Mouse (Mus musculus) embryo, embryonic 11 days (tissue): ENCODE measurements around the gene Amt.
A peak's percentile ranks its signal among the peaks of the same experiment; 100 is the strongest.
"Not testable (repeated sequence)": the region's sequence is repeated elsewhere in the genome, so short reads cannot be mapped to it uniquely, and the experiment has no call there.

Source experiments
- DNase-seq: peaks from one replicate; pipeline ENCODE4 v3.0.0-alpha.2; 2015

Amt gene

GRCm38 (mm10) chr9:108296453-108297355 lies at the start of gene Amt:
Gene Amt, plus strand, starts transcription at chr9:108296853.
- peak; percentile 85 for DNase-seq

GRCm38 (mm10) chr9:108248957-108249356 lies 47.7 kb upstream of the Amt start:
- no peak for DNase-seq

GRCm38 (mm10) chr9:108251877-108252276 lies 44.8 kb upstream of the Amt start:
- no peak for DNase-seq

GRCm38 (mm10) chr9:108252766-108253165 lies 43.9 kb upstream of the Amt start:
- no peak for DNase-seq

GRCm38 (mm10) chr9:108260526-108260925 lies 36.1 kb upstream of the Amt start:
- DNase-seq: no peak

- no peak for DNase-seq
Measured at GRCm38 (mm10) chr9:108261865-108262264, 34.8 kb upstream of the Amt start.

DNA sequence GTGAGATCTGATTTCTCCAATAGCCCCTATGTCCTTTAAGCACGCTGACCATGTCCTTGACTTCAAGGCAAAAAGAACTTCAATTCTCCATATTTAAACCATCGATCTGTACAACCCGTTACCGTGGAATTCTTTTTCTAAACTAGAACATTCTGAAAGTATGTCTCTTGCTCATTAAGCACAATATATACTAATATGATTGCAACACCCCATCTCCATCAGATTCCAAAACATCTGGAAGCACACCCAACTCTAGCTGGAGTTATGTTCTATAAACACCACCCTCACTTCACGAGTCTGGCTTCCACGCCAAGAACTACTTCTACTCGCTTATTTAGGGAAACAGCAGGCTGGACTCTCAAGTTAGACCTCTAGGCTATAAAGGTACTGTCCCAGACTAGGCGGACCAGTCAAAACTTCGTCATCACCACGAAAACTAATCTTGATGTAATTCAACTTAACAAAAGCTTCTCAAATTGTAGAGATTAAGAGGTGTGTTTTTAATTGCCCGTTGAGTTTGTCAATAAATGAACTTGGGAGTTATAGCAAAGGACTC lies 34.1 kb upstream of the Amt start:
- no peak for DNase-seq

DNA sequence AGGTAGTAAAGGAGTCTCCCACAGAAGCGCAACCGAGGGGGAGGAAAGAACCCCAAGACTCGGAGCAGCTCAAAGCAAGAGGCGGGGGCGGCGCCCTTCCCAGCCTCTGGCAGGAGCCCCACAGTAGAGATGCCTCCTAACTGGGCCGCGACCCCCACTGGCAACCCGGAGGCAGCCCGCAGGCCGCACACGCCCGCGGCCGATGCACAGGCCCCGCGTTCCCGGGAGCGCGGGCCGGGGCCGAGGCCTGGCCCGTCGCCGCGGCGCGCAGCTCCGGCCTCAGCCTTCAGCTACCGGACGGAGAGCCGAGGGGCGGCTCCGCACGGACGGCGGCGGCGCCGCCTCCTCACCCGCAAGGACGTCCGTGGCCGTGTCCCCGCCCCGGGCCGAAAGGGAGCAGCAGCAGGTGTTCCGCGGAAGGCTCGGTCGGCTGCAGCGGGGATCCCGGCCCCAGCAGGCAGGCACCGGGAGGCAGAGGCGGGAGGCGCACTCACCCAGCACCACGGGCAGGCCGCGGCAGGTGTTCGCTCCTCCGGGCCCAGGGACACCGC lies 33.4 kb upstream of the Amt start:
- DNase-seq: peak; percentile 68

DNA sequence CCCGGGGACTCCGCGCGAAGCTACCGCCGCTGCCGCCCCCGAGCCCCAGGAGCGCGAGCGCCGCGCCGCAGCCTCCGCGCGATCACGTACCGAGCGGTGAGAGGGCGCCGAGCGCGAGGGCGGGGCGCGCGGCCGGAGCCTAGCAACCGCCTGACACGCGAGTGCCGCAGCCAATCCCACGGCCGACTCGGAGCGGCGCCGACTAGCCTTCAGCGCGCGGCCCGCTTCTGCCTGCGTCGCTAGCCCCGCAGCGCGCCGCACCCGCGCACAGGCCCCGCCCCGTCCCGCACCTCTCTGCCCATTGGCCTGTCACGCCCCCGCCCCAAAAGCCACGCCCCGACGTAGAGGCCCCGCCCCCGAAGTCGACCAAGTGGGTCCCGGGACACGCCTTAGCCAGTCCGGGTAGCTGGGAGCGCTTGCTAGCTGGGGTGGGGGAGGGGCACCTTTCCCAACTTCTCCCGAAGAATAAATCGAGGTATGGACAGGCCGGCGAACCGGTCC lies 32.9 kb upstream of the Amt start, which contains the start of gene Dag1:
Dag1 (minus strand) TSS at position 269 of the 501 bp plus-strand sequence.
- peak; percentile 99 for DNase-seq

DNA sequence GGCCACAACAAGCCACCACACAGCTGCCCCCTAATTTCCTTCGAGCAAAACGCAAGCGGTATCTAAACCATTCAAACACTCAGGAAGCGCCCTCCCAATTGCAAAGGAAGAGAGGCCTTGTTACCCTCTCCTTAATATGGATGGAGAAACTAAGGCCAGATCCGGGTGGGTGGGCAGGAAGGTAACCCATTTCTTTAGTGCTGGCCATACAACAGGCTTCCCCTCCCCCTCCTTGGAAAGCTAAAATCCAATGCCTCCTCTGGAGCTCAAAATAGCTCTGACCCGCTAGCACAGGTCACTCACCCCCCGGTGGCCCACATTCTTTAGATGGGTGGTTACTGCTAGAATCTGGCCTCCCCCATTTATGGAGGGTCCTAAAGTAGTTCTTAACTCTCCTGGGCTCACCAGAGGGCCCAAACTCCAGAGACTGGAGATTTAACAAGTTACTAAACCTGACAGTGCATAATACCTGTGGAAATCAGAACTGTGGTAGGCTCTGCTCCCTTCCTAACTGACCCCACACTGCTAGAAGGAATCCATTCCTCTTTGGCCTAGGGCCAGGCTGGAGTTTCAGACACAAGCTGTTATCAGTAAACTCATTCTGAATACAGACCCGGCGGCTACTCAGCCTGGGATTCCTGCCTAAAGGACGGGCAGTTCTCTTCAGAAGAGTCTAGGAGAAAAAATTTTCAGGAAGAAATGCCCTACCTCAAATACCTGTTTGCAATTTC lies 32.3 kb upstream of the Amt start:
- peak; percentile 40 for DNase-seq

DNA sequence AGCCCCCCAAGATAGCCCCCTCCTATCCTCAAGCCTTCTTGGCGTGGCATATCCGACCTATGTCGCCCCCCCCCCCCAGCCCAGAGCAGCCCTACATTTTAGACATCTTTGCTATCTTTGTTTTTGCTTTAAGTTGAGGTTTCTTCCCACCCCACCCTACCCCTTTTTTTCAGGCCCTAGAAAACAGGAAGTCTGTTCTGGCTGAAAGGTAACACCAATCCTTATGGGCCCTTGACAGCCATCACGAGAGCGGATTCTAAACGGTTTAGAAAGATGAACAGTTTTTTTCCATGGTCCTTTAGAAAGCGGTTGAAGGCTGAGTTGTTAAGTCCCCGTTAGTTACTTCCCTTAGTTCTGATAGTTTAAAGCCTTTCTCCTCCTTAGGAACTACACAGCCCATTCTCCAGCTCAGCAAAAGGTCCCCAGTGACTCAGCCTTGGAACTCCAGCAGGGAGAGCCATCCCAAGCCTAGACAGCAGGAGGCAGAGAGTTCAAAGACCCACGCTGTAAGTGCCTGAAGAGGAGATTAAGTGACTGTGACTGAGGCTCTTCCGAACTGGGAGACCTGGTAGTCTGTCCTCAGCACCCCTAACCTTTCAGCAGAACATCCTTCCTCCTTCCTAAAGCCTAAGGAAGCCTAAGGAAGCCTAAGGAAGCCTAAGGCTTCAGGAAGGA lies 30.3 kb upstream of the Amt start:
- DNase-seq: no peak

DNA sequence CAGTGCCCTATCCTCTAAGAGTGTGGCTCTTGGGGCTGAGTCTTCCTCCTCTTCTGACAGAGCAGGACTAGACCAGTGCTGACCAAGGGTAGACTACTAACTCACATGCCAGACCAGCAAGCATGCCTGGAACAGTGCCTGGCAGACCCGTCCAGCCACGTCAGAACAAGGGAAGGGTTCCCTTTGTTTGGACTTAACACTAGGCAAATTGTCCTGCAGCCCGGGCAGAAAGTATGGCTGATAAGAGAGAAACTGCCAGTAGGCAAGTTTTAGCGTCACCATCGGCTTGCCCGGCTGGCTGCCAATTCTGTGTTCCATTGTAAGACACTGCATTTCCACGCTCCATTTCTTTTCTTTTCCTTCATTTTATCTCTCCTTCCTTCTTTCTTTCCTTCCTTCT lies 29.0 kb upstream of the Amt start:
- DNase-seq: no peak

GRCm38 (mm10) chr9:108268701-108269100 lies 28.0 kb upstream of the Amt start:
- DNase-seq: not testable (repeated sequence)

GRCm38 (mm10) chr9:108271941-108272340 lies 24.7 kb upstream of the Amt start:
- DNase-seq: no peak

DNA sequence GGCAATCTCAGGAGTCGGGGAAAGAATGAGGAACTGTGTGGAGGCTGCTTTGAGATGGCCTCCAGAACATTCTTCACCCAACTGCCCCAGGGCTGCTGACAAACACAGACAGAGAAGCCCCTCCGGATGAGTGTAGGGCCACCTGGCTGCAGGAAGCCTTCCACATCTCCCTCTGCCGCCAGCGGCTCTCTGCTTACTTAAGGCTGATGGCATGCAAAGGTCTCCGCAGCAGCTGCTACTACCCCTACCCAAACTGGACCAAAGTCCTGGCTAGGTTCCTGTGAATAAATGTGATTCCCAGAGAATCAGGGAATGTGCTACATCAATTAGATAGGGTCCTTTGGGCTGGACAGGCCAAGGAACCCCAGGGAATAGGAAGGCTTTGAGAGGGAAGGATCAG lies 24.0 kb upstream of the Amt start:
- no peak for DNase-seq

- no peak for DNase-seq
Measured at GRCm38 (mm10) chr9:108273485-108273884, 23.2 kb upstream of the Amt start.

DNA sequence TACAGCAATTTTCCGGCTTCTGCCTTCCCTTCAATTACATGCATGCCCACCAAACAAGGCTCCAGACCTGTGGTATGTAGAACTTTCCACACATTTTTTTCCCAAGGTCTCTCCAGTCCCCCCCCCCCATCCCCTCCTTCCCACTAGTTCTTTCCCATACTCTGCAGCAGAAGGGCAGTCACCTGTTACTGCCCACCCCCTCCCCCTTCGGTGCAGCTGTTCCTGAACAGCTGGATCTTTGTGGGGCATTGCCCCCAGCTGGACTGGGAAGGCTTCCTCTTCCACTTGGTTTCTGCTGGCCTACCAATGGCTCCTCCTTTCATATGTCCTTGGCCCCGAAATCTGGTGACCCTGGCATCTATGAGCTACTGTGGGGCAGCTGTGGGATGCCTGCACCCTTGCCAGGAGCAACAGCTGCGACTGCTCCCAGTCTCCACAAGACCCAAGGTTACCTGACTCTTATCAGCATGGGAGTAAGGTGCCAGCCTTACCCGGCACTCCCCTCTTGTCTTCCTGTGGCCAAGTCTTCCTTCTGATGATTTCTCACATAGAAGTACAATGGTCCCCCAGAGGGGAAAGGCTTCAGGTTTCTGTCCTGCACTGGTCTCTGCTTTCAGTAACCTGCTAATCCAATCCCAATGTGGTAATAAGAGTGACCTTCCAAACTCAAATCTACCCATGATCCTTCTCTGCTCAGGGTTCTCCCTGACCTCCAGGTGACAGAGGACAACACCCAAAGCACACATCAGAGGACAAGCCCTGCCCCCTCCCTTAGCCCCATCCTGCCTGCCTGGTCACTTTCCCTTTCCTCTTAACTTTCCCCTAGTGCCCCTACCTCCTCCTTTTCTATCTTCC lies 21.9 kb upstream of the Amt start:
- no peak for DNase-seq

DNA sequence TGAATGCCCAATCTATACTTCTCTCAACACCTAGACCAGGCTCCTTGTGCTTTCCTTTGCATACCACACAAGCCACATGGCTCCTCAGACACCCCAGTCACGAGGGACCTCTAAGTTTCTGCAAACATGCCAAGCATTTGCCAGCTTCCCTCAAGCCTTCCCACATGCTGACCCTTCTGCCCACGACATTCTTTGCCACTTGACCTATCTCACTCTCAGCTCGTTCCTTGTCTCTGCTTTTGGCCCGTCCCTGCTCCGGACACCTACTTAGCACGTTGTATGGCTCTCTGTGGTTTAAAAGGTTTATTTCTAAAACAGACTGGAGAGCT lies 21.4 kb upstream of the Amt start:
- no peak for DNase-seq

GRCm38 (mm10) chr9:108278697-108279450 lies 17.8 kb upstream of the Amt start:
- peak; percentile 51 for DNase-seq

DNA sequence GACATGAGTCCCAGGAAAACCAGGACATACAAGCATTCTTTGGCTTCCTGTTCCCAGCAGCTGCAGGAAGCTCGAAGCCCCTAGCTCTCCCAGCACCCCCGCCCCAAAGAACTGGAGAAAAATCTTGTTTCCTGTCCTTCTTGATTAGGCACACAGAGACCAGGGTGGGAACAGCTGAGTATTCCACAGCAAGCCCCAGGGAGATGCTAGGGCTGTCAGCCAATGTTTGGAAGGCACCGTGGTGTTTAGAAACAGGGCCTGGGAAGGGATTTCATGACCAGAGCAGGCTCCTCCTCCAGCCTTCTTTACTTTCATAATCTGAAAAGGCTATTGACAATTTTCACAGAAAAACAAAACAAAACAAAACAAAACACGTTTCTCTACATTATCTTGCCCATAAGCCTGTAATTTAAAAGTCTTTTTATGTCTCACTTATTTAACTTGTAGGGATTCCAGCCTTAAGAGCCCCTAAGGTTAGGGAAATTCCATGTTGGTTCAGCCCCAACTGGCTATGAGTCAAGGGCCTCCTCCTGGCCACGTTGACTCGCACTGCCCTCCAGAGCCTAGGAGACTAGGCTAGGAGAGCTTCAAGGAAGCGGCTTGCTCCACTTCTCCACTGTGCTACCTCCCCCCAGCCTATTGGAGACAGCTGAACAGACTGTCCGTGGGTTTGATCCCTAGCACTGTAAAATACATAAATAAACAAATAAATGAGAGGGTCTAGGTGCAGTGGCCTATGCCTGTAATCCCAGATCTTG lies 16.4 kb upstream of the Amt start:
- DNase-seq: no peak
